Mouse (Mus musculus): ENCODE measurements around the gene Nemp1.

Gene Nemp1

GRCm38 (mm10) chr10:127674794-127675522 is 8.3 kb downstream of the Nemp1 start:
- peak; percentile 89 for DNase-seq (ENCODE audit: low read depth)

GRCm38 (mm10) chr10:127675859-127676398 is 9.2 kb downstream of the Nemp1 start:
- DNase-seq (ENCODE audit: low read depth): no peak

- peak; percentile 95 for DNase-seq (ENCODE audit: low read depth)
Observed at GRCm38 (mm10) chr10:127676691-127677548, 10.2 kb downstream of the Nemp1 start.

GRCm38 (mm10) chr10:127677591-127678336 is 11.1 kb downstream of the Nemp1 start:
- DNase-seq (ENCODE audit: low read depth): peak; percentile 85

- DNase-seq (ENCODE audit: low read depth): no peak
Observed at GRCm38 (mm10) chr10:127679208-127679607, 12.5 kb downstream of the Nemp1 start.

- DNase-seq (ENCODE audit: low read depth): no peak
Observed at GRCm38 (mm10) chr10:127679881-127680280, 13.2 kb downstream of the Nemp1 start.

GRCm38 (mm10) chr10:127682886-127683285 is 16.2 kb downstream of the Nemp1 start:
- no peak for DNase-seq (ENCODE audit: low read depth)

- no peak for DNase-seq (ENCODE audit: low read depth)
Observed at GRCm38 (mm10) chr10:127691053-127691452, 24.4 kb downstream of the Nemp1 start.

GRCm38 (mm10) chr10:127694636-127695035 is 27.9 kb downstream of the Nemp1 start:
- DNase-seq (ENCODE audit: low read depth): no peak

- DNase-seq (ENCODE audit: low read depth): no peak
Observed at GRCm38 (mm10) chr10:127695775-127696174, 29.1 kb downstream of the Nemp1 start.

GRCm38 (mm10) chr10:127698966-127699365 is 32.3 kb downstream of the Nemp1 start:
- DNase-seq (ENCODE audit: low read depth): no peak

GRCm38 (mm10) chr10:127703299-127703698 is 36.6 kb downstream of the Nemp1 start:
- DNase-seq (ENCODE audit: low read depth): no peak

GRCm38 (mm10) chr10:127704293-127704692 is 37.6 kb downstream of the Nemp1 start:
- no peak for DNase-seq (ENCODE audit: low read depth)

GRCm38 (mm10) chr10:127704766-127705220 is 38.1 kb downstream of the Nemp1 start, which contains the start of gene Myo1a:
Gene Myo1a (plus strand): TSS chr10:127705170.
- no peak for DNase-seq (ENCODE audit: low read depth)

- DNase-seq (ENCODE audit: low read depth): no peak
Observed at GRCm38 (mm10) chr10:127705783-127706182, 39.1 kb downstream of the Nemp1 start.

- no peak for DNase-seq (ENCODE audit: low read depth)
Observed at GRCm38 (mm10) chr10:127707721-127708120, 41.0 kb downstream of the Nemp1 start.

- DNase-seq (ENCODE audit: low read depth): no peak
Observed at GRCm38 (mm10) chr10:127708850-127709370, 42.2 kb downstream of the Nemp1 start.

GRCm38 (mm10) chr10:127710331-127710730 is 43.6 kb downstream of the Nemp1 start:
- no peak for DNase-seq (ENCODE audit: low read depth)

GRCm38 (mm10) chr10:127712736-127713135 is 46.0 kb downstream of the Nemp1 start:
- no peak for DNase-seq (ENCODE audit: low read depth)

GRCm38 (mm10) chr10:127721671-127722418 is 55.1 kb downstream of the Nemp1 start:
- DNase-seq (ENCODE audit: low read depth): no peak

- DNase-seq (ENCODE audit: low read depth): no peak
Observed at GRCm38 (mm10) chr10:127724178-127724577, 57.5 kb downstream of the Nemp1 start, which contains the start of gene Tac2. Gene Tac2 (plus strand): TSS chr10:127724478.

Measured in fibroblast of lung, adult 2 months (primary cell).